Mouse (Mus musculus) stomach, postnatal 0 days (tissue): Measurements from ENCODE around the gene 4833427G06Rik.
"Not testable (repeated sequence)": the region's sequence is repeated elsewhere in the genome, so short reads cannot be mapped to it uniquely, and the experiment has no call there.

Experiments
- CTCF ChIP-seq: IDR thresholded peaks from 2 replicates; pipeline ENCODE4 v1.5.1; 2016; ENCODE audit warnings: antibody characterized with exemption, low read depth, mild to moderate bottlenecking, moderate library complexity
- EP300 ChIP-seq: optimal IDR thresholded peaks from 2 replicates; pipeline ENCODE3; 2016; ENCODE audit warnings: antibody characterized with exemption

GRCm38 (mm10) chr9:51139401-51139800, 37.5 kb upstream of the 4833427G06Rik start:
- TF ChIP-seq CTCF, EP300: not testable (repeated sequence)
